ENCODE assay signal across 19 mouse cellular contexts in the genomic region with DNA sequence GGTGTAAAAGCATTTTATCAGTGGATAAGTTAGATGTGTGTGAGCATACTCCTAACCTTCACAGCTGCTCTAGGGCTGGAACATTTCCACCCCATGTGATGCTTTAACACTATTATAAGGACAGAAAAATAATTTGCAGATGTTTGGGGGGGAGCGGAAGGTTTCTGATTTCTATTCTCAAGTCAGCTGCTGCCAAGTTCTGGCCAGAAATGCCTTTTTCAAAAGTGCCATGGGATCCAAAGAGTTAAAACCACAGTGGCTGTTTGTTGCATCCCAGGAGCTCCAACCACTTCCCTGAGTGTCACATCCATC.
A peak's percentile ranks its signal among the peaks of the same experiment; 100 is the strongest.
DNase-seq lines count a peak whose midpoint lies in the region; ATAC-seq and TF ChIP-seq lines count a peak whose summit lies in the region.
"Had no signal": no experiment of that assay in that cellular context is flagged by ENCODE, and none has a peak within 500 bp of the region (broad histone marks: within the 10 kb centered on the region; RNA-seq: fewer than 3 reads in every experiment).

No protein-coding gene starts in this region.

- no peaks in the 10 kb centered on the region for H3K9me3 ChIP-seq in limb, embryonic 14.5 days (ENCODE audit: control insufficient read depth, low read length)
- no peaks in the 10 kb centered on the region for H3K9me3 ChIP-seq in limb, embryonic 10.5 days (replicated peaks)
- no peaks in the 10 kb centered on the region for H3K9me3 ChIP-seq in midbrain, embryonic 16.5 days (replicated peaks; ENCODE audit: control insufficient read depth, low read length, poor library complexity, severe bottlenecking)
- no peaks in the 10 kb centered on the region for H3K9me3 ChIP-seq in midbrain, embryonic 13.5 days
- H3K9me3 ChIP-seq: embryonic facial prominence, embryonic 15.5 days; forebrain, embryonic 13.5 days; hindbrain, embryonic 15.5 days had no signal

- peak; percentile 30 to 49 for DNase-seq in heart, adult 18-20 months
- no peak for DNase-seq in heart, adult 2 months
- DNase-seq in limb, embryonic 14.5 days (ENCODE audit: low spot score) = peak; percentile 70
- no peak for DNase-seq in limb, embryonic 10.5 days (ENCODE audit: low spot score)
- DNase-seq: adrenal gland, adult 2 months; adrenal gland, postnatal 25 days; cerebellum, adult 18-20 months; cerebellum, adult 9-11 months; cerebellum, postnatal 36 days; gastrocnemius, postnatal 14 days had no signal

- H3K9ac ChIP-seq in heart, adult 2 months (ENCODE audit: low read depth, low read length) = no peak overlapping the region
- H3K9ac ChIP-seq in limb, embryonic 14.5 days (ENCODE audit: low read depth, low read length, severe bottlenecking) = no peak overlapping the region
- H3K9ac ChIP-seq in midbrain, embryonic 16.5 days (ENCODE audit: low read depth, low read length) = no peak overlapping the region
- H3K9ac ChIP-seq in midbrain, embryonic 13.5 days (replicated peaks) = no peak overlapping the region
- H3K9ac ChIP-seq: embryonic facial prominence, embryonic 15.5 days; forebrain, embryonic 13.5 days; forebrain, postnatal 0 days; hindbrain, embryonic 15.5 days had no signal

- H3K4me1 ChIP-seq in heart, adult 2 months (ENCODE audit: control insufficient read depth, insufficient read depth, low read length) = peaks cover 3% of the 10 kb centered on the region
- H3K4me1 ChIP-seq in limb, embryonic 14.5 days (ENCODE audit: control insufficient read depth, insufficient read depth, low read length) = peaks cover 6% of the 10 kb centered on the region; the same call in 1 of the 2 replicates
- H3K4me1 ChIP-seq in limb, embryonic 10.5 days = peaks cover 18% of the 10 kb centered on the region
- H3K4me1 ChIP-seq in midbrain, embryonic 16.5 days (ENCODE audit: control insufficient read depth, insufficient read depth, low read length) = peaks cover 2% of the 10 kb centered on the region; the same call in 1 of the 2 replicates
- H3K4me1 ChIP-seq in midbrain, embryonic 13.5 days (replicated peaks) = peaks cover 1% of the 10 kb centered on the region; the same call in 1 of the 2 replicates

- no peaks in the 10 kb centered on the region for H3K36me3 ChIP-seq in heart, adult 2 months (ENCODE audit: control insufficient read depth, insufficient read depth, low read length)
- no peaks in the 10 kb centered on the region for H3K36me3 ChIP-seq in limb, embryonic 14.5 days (ENCODE audit: control insufficient read depth, insufficient read depth, low read length)
- no peaks in the 10 kb centered on the region for H3K36me3 ChIP-seq in limb, embryonic 10.5 days
- H3K36me3 ChIP-seq in midbrain, embryonic 16.5 days (ENCODE audit: control insufficient read depth, insufficient read depth, low read length) = peaks cover 3% of the 10 kb centered on the region; the same call in 1 of the 2 replicates
- peaks cover 12% of the 10 kb centered on the region for H3K36me3 ChIP-seq in midbrain, embryonic 13.5 days
- H3K36me3 ChIP-seq: embryonic facial prominence, embryonic 15.5 days; hindbrain, embryonic 15.5 days had no signal

- intact Hi-C loops in heart, adult 2 months (cut with DNase I) = loop anchor here (10.0 kb wide), 1 partner anchor 180 kb away; no protein-coding TSS in a partner anchor

- no peak for TF ChIP-seq POLR2A in heart, adult 2 months (IDR thresholded peaks at IDR 0.05; ENCODE audit: insufficient read depth, low read depth, low read length)
- TF ChIP-seq POLR2A in limb, embryonic 14.5 days (IDR thresholded peaks at IDR 0.05; ENCODE audit: borderline replicate concordance, extremely low read depth, insufficient read depth, insufficient read length) = no peak

- no peak for ATAC-seq in limb, embryonic 14.5 days (ENCODE audit: low FRiP score, low read depth)
- ATAC-seq in midbrain, embryonic 16.5 days = no peak
- no peak for ATAC-seq in midbrain, embryonic 13.5 days
- no peak for ATAC-seq in megakaryocyte-erythroid progenitor cell, adult 5-6 weeks (replicated peaks; ENCODE audit: low FRiP score, low TSS enrichment, poor library complexity, severe bottlenecking)
- ATAC-seq: forebrain, embryonic 13.5 days had no signal

- H3K4me2 ChIP-seq in limb, embryonic 14.5 days (replicated peaks; ENCODE audit: low read depth, low read length, severe bottlenecking) = no peak overlapping the region
- no peak overlapping the region for H3K4me2 ChIP-seq in midbrain, embryonic 16.5 days (ENCODE audit: low read length)
- no peak overlapping the region for H3K4me2 ChIP-seq in midbrain, embryonic 13.5 days (replicated peaks)
- H3K4me2 ChIP-seq: embryonic facial prominence, embryonic 15.5 days; forebrain, embryonic 13.5 days; heart, embryonic 11.5 days; hindbrain, embryonic 15.5 days had no signal

- H3K79me2 ChIP-seq in heart, adult 2 months (replicated peaks; ENCODE audit: control insufficient read depth, insufficient read depth, low read length) = no peaks in the 10 kb centered on the region

- no peak for TF ChIP-seq CTCF in heart, adult 2 months (IDR thresholded peaks at IDR 0.05)

- H3K4me3 ChIP-seq in heart, adult 2 months = no peak overlapping the region
- H3K4me3 ChIP-seq in limb, embryonic 14.5 days (replicated peaks; ENCODE audit: low read length) = no peak overlapping the region
- no peak overlapping the region for H3K4me3 ChIP-seq in limb, embryonic 10.5 days
- H3K4me3 ChIP-seq in midbrain, embryonic 16.5 days (ENCODE audit: low read depth, low read length) = no peak overlapping the region
- H3K4me3 ChIP-seq in midbrain, embryonic 13.5 days (replicated peaks) = no peak overlapping the region
- H3K4me3 ChIP-seq: embryonic facial prominence, embryonic 15.5 days; forebrain, embryonic 13.5 days; hindbrain, embryonic 15.5 days had no signal

- no peak overlapping the region for H3K27ac ChIP-seq in heart, adult 2 months
- H3K27ac ChIP-seq in limb, embryonic 14.5 days (replicated peaks; ENCODE audit: low read depth, low read length) = no peak overlapping the region
- H3K27ac ChIP-seq in limb, embryonic 10.5 days = no peak overlapping the region
- H3K27ac ChIP-seq in midbrain, embryonic 16.5 days (ENCODE audit: low read length) = peak overlapping the region; percentile 23; the same call in 1 of the 2 replicates
- no peak overlapping the region for H3K27ac ChIP-seq in midbrain, embryonic 13.5 days
- H3K27ac ChIP-seq: embryonic facial prominence, embryonic 15.5 days; forebrain, embryonic 13.5 days; hindbrain, embryonic 15.5 days had no signal

- TF ChIP-seq EP300 in heart, adult 2 months (IDR thresholded peaks at IDR 0.05; ENCODE audit: insufficient read depth, low read depth, low read length) = no peak

- 80% methylated on average over 1 of the region's 1 CpGs for WGBS in heart, adult 2 months
- WGBS in limb, embryonic 14.5 days = 50% methylated on average over 1 of the region's 1 CpGs
- 91% methylated on average over 1 of the region's 1 CpGs for WGBS in limb, embryonic 10.5 days
- WGBS in midbrain, embryonic 16.5 days = 97% methylated on average over 1 of the region's 1 CpGs
- WGBS in midbrain, embryonic 13.5 days = 97% methylated on average over 1 of the region's 1 CpGs

- no peaks in the 10 kb centered on the region for H3K27me3 ChIP-seq in heart, adult 2 months (ENCODE audit: control insufficient read depth, insufficient read depth, low read length)
- no peaks in the 10 kb centered on the region for H3K27me3 ChIP-seq in limb, embryonic 14.5 days (ENCODE audit: control insufficient read depth, insufficient read depth, low read length)
- H3K27me3 ChIP-seq in limb, embryonic 10.5 days (ENCODE audit: low read depth, poor library complexity, severe bottlenecking) = no peaks in the 10 kb centered on the region
- H3K27me3 ChIP-seq in midbrain, embryonic 16.5 days (ENCODE audit: control insufficient read depth, insufficient read depth, low read depth, low read length) = no peaks in the 10 kb centered on the region
- H3K27me3 ChIP-seq in midbrain, embryonic 13.5 days = no peaks in the 10 kb centered on the region
- H3K27me3 ChIP-seq: CH12.LX; embryonic facial prominence, embryonic 15.5 days; forebrain, embryonic 13.5 days; hindbrain, embryonic 15.5 days had no signal

Comparison
In these comparisons a context has a peak if more than half of its experiments do, and no peak if none do; other contexts are left out.
1. DNase-seq: peak in heart, adult 18-20 months (2 of 2) and limb, embryonic 14.5 days (single experiment); none in heart, adult 2 months (0 of 2) and limb, embryonic 10.5 days (single experiment).